Mouse (Mus musculus) brown adipose tissue, adult 24 weeks (tissue): ENCODE measurements around the gene Meltf. TPM values are rescaled to one million over a fixed set of nuclear protein-coding genes. Genes with fewer than 3 reads are reported as not detected.

Experiments used
- H3K27ac ChIP-seq: fragments of 200-500 bp; replicated peaks from 2 replicates; pipeline ENCODE4 v1.5.1; 2012; ENCODE audit warnings: low read depth, mild to moderate bottlenecking, low read length
- H3K4me1 ChIP-seq: fragments of 200-500 bp; 2 replicates; pipeline ENCODE4 v1.6.1; 2012; ENCODE audit warnings: low read length, mixed read lengths; ENCODE audit not compliant: control insufficient read depth, insufficient read depth, insufficient read length
- H3K4me3 ChIP-seq: fragments of 200-500 bp; 2 replicates; pipeline ENCODE4 v1.5.1; 2012; ENCODE audit warnings: low read depth, mild to moderate bottlenecking, low read length, moderate library complexity; ENCODE audit not compliant: insufficient read depth
- polyA plus RNA-seq: library from polyadenylated mRNA; stranded (reverse); fragments of >200 nt; gene quantifications from 2 replicates; pipeline ENCODE4 v1.2.4, GENCODE M21; 2012; ENCODE audit not compliant: missing spikeins, insufficient read depth, insufficient read length

Gene Meltf
- polyA plus RNA-seq, 1 experiment = not detected

- H3K27ac ChIP-seq = no peak overlapping the region
- H3K4me1 ChIP-seq = no peaks in the 10 kb centered on the region
- H3K4me3 ChIP-seq = no peak overlapping the region
Measured at GRCm38 (mm10) chr16:31878052-31878451, 558 bp upstream of the Meltf start.

DNA sequence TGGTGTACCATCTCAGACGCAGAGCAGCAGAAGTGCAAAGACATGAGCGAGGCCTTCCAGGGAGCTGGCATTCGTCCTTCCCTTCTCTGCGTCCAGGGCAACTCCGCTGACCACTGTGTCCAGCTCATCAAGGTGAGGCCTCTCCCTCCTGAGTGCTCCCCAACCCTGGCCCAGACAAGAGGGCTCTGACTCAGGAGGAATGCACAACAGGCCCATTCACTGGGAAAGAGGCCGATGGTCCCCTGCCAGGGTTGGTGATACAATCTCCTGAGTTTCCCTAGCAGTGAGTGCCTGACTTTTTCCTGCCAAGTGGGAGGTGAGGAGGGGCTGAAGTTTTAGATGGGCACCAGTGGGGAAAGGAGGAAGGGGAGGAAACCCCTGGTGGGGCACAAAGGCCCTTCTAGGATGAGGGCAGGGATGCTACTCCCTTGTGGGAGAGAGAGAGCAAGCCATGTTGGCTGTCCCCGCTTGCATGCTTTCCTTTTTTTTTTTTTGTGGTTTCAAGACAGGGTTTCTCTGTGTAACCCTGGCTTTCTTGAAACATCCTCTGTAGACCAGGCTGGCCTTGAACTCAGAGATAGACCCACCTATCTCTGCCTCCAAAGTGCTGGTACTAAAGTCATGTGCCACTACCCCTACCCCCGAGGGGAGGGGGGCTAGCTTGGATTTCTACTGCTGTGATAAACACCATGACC, 1.7 kb downstream of the Meltf start:
- H3K4me1 ChIP-seq = no peaks in the 10 kb centered on the region
- H3K4me3 ChIP-seq = no peak overlapping the region
- H3K27ac ChIP-seq = no peak overlapping the region

- H3K4me1 ChIP-seq = no peaks in the 10 kb centered on the region
- no peak overlapping the region for H3K4me3 ChIP-seq
- no peak overlapping the region for H3K27ac ChIP-seq
Measured at GRCm38 (mm10) chr16:31882381-31882908, 3.8 kb downstream of the Meltf start.

DNA sequence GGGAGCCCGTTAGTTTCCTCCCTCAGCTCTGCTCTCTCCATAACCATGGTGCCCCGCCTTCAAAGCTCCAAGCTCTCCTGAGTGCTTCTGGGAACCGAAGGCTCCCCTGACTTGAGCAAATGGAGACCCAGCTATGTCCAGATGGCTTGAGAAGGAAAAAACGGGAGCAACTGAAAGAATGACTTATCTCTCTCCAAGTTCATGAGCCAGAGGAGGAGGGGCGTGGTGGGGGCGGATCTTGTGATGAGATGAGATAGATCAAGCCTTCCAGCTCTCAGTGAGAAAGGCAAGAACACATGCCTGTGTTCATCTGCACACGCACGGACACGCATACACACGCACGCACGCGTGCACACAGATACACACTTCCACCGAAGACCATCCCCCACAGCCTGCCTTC, 4.7 kb downstream of the Meltf start:
- Histone ChIP-seq H3K4me1 (no peaks in the 10 kb centered on the region), H3K27ac (no peak overlapping the region), H3K4me3 (no peak overlapping the region)

DNA sequence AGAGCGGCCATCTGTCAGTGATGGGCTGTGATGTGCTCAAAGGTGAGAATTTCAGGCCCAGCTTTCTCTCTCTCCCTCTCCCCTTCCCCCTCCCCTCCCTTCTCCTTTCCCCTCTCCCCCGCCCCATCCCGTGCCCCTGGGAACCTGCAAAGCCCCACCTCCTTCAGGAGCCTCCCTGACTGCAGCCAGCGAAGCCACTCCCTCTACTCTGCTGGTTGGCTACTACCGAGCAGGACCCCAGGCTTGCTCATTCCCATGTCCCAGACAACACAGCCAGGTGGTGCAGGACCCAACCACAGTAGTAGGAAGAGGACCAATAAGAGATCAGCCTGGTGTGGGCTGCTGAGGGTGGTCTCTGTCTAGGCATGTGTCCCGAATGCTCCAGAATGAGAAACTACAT, 5.3 kb downstream of the Meltf start:
- Histone ChIP-seq H3K27ac (no peak overlapping the region), H3K4me3 (no peak overlapping the region), H3K4me1 (no peaks in the 10 kb centered on the region)

- H3K4me3 ChIP-seq = no peak overlapping the region
- H3K27ac ChIP-seq = no peak overlapping the region
- H3K4me1 ChIP-seq = no peaks in the 10 kb centered on the region
Measured at GRCm38 (mm10) chr16:31890907-31891306, 12.3 kb downstream of the Meltf start.

DNA sequence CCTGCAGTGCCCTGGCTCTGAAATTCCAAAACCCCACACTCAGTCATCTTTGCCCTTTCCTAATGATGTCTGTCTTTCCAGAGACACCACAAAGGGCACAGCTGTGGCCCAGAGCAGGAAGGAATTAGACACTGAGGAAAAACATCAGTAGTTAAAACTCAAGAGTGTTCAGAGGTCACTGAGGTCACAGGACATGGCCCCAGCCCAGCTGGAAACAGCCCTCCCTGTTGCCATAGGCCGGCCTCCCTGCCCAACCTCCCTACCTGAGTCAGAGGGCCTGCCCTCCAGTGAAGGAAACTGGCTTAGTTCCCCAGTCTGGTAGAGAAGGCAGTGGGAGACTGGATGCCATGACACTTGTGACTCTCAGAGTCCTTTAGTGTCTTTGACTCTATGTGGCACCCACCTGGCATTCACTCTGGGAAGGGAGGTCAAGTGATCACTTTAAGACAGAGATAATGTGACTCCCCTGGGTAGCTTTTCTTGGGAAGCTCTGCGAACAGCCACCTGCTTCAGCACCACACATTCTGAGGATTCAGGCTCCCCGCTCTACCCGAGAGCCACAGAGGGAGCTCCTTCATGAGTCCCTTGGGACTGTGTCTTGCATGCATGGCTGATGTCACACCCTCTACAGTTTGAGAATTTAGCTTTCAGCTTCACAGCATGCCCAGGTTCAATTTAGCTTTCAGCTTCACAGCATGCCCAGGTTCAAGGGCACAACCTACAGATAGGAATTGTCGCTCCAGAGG, 15.0 kb downstream of the Meltf start:
- Histone ChIP-seq H3K27ac (no peak overlapping the region), H3K4me3 (no peak overlapping the region), H3K4me1 (no peaks in the 10 kb centered on the region)

GRCm38 (mm10) chr16:31896971-31897774, 18.6 kb downstream of the Meltf start:
- Histone ChIP-seq H3K4me1 (no peaks in the 10 kb centered on the region), H3K4me3 (no peak overlapping the region), H3K27ac (no peak overlapping the region)

- Histone ChIP-seq H3K4me3 (no peak overlapping the region), H3K27ac (no peak overlapping the region), H3K4me1 (no peaks in the 10 kb centered on the region)
Measured at GRCm38 (mm10) chr16:31898546-31899326, 20.1 kb downstream of the Meltf start.

GRCm38 (mm10) chr16:31901886-31902285, 23.3 kb downstream of the Meltf start:
- Histone ChIP-seq H3K4me1 (no peaks in the 10 kb centered on the region), H3K27ac (no peak overlapping the region), H3K4me3 (no peak overlapping the region)

- no peaks in the 10 kb centered on the region for H3K4me1 ChIP-seq
- H3K4me3 ChIP-seq = no peak overlapping the region
- H3K27ac ChIP-seq = no peak overlapping the region
Measured at GRCm38 (mm10) chr16:31903239-31903638, 24.6 kb downstream of the Meltf start.

- no peak overlapping the region for H3K27ac ChIP-seq
- no peak overlapping the region for H3K4me3 ChIP-seq
- H3K4me1 ChIP-seq = no peaks in the 10 kb centered on the region
Measured at GRCm38 (mm10) chr16:31905331-31905730, 26.7 kb downstream of the Meltf start.

DNA sequence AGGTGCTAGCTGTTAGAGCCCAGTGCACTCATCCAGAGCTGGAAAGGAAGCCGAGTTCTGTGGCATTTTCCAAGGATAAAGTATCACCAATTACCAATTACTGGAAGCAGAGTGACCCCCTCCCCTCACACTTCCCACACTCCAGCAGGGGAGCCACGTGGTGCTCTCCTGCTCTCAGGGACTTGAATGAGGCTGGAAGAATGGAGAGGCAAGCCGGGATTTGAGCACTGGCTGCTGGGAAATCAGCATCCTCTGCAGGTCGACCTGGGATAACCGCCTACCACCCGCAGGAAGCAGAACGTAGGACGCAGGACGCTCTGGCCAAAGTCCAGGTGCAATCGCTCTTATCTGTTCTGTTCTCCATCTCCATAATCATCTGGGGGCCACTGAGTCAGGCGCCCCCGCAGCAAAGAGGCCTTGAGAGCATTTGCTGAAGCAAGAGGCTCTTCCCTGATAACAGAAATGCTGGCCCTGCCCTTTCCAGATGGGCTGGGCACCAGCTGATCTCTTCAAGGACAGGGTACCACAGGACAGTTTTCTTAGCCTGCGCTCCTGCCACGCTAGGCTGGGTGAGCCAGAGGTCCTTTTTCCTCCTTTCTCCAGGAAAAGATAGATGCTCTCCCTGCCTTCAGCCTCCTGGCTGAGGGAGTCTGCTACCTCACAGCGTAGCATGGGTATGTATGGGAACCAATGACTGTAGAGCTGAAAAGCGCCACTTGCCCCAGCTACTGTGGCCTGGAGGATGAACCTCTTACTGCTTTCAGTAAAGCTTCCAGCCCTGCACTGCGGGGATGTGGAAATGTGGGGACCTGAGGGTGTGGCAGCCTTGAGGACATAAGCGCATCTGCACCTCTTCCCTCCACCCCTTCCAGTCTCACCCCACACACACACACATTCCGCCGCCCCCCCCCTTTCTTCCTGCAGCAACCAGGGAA, 27.5 kb downstream of the Meltf start:
- no peaks in the 10 kb centered on the region for H3K4me1 ChIP-seq
- H3K27ac ChIP-seq = no peak overlapping the region
- no peak overlapping the region for H3K4me3 ChIP-seq

- no peak overlapping the region for H3K27ac ChIP-seq
- H3K4me1 ChIP-seq = no peaks in the 10 kb centered on the region
- H3K4me3 ChIP-seq = peak overlapping the region; percentile 33; the same call in 1 of the 2 replicates
Measured at GRCm38 (mm10) chr16:31906896-31907295, 28.3 kb downstream of the Meltf start.
